Mouse (Mus musculus): ENCODE results near the gene Slc8a1. TPM values are rescaled to one million over a fixed set of nuclear protein-coding genes. Genes with fewer than 3 reads are reported as not detected.

Gene Slc8a1
- polyA plus RNA-seq, 1 experiment, result 0.46 TPM

- Histone ChIP-seq H3K4me3 (replicated peaks) (no peak overlapping the region), H3K9me3 (0 out of 2 replicates have a peak, but pooled peaks cover 3% of the 10 kb centered on the region), H3K27me3 (replicated peaks) (peaks cover 1% of the 10 kb centered on the region)
Observed at GRCm38 (mm10) chr17:81416361-81417114, 321.6 kb downstream of the Slc8a1 start.

GRCm38 (mm10) chr17:81412736-81413135 lies 325.4 kb downstream of the Slc8a1 start:
- Histone ChIP-seq H3K27me3 (replicated peaks) (peaks cover 1% of the 10 kb centered on the region), H3K9me3 (0 out of 2 replicates have a peak, but pooled peaks cover 3% of the 10 kb centered on the region)

More at GRCm38 (mm10) chr17:81416361-81417114, 321.6 kb downstream of the Slc8a1 start:
- H3K36me3 ChIP-seq (replicated peaks; ENCODE audit: low read length), result no peaks in the 10 kb centered on the region
- peaks cover 10% of the 10 kb centered on the region for H3K4me1 ChIP-seq
- TF ChIP-seq GATA1 (IDR thresholded peaks at IDR 0.05; ENCODE audit: borderline replicate concordance, low read length), result no peak

GRCm38 (mm10) chr17:81404225-81404624 lies 334.0 kb downstream of the Slc8a1 start:
- Histone ChIP-seq H3K4me1 (no peaks in the 10 kb centered on the region), H3K4me3 (replicated peaks) (no peak overlapping the region), H3K27me3 (replicated peaks) (no peaks in the 10 kb centered on the region), H3K9me3 (no peaks in the 10 kb centered on the region), H3K36me3 (replicated peaks; ENCODE audit: low read length) (peaks cover 3% of the 10 kb centered on the region)
- TF ChIP-seq GATA1 (IDR thresholded peaks at IDR 0.05; ENCODE audit: borderline replicate concordance, low read length) (no peak), FLI1 (IDR thresholded peaks at IDR 0.05; ENCODE audit: low read length) (no peak)

More at GRCm38 (mm10) chr17:81412736-81413135, 325.4 kb downstream of the Slc8a1 start:
- TF ChIP-seq GATA1 (IDR thresholded peaks at IDR 0.05; ENCODE audit: borderline replicate concordance, low read length), result no peak
- no peak for TF ChIP-seq FLI1 (IDR thresholded peaks at IDR 0.05; ENCODE audit: low read length)
- H3K36me3 ChIP-seq (replicated peaks; ENCODE audit: low read length), result peaks cover 1% of the 10 kb centered on the region
- no peaks in the 10 kb centered on the region for H3K4me1 ChIP-seq
- H3K4me3 ChIP-seq (replicated peaks), result no peak overlapping the region

GRCm38 (mm10) chr17:81403121-81403520 lies 335.1 kb downstream of the Slc8a1 start:
- H3K36me3 ChIP-seq (replicated peaks; ENCODE audit: low read length), result peaks cover 3% of the 10 kb centered on the region
- no peaks in the 10 kb centered on the region for H3K9me3 ChIP-seq
- no peaks in the 10 kb centered on the region for H3K27me3 ChIP-seq (replicated peaks)
- no peak overlapping the region for H3K4me3 ChIP-seq (replicated peaks)
- TF ChIP-seq FLI1 (IDR thresholded peaks at IDR 0.05; ENCODE audit: low read length) (no peak), GATA1 (IDR thresholded peaks at IDR 0.05; ENCODE audit: borderline replicate concordance, low read length) (no peak)
- H3K4me1 ChIP-seq, result no peaks in the 10 kb centered on the region

GRCm38 (mm10) chr17:81402636-81403035 lies 335.5 kb downstream of the Slc8a1 start:
- Histone ChIP-seq H3K27me3 (replicated peaks) (no peaks in the 10 kb centered on the region), H3K4me1 (no peaks in the 10 kb centered on the region), H3K9me3 (no peaks in the 10 kb centered on the region), H3K4me3 (replicated peaks) (no peak overlapping the region), H3K36me3 (replicated peaks; ENCODE audit: low read length) (peaks cover 1% of the 10 kb centered on the region)
- TF ChIP-seq GATA1 (IDR thresholded peaks at IDR 0.05; ENCODE audit: borderline replicate concordance, low read length), result no peak
- TF ChIP-seq FLI1 (IDR thresholded peaks at IDR 0.05; ENCODE audit: low read length), result no peak

- Histone ChIP-seq H3K9me3 (no peaks in the 10 kb centered on the region), H3K4me3 (replicated peaks) (no peak overlapping the region), H3K27me3 (replicated peaks) (no peaks in the 10 kb centered on the region), H3K4me1 (no peaks in the 10 kb centered on the region), H3K36me3 (replicated peaks; ENCODE audit: low read length) (no peaks in the 10 kb centered on the region)
- TF ChIP-seq GATA1 (IDR thresholded peaks at IDR 0.05; ENCODE audit: borderline replicate concordance, low read length) (no peak), FLI1 (IDR thresholded peaks at IDR 0.05; ENCODE audit: low read length) (no peak)
Observed at GRCm38 (mm10) chr17:81400377-81400776, 337.8 kb downstream of the Slc8a1 start.

GRCm38 (mm10) chr17:81397434-81397833 lies 340.7 kb downstream of the Slc8a1 start:
- Histone ChIP-seq H3K4me1 (peaks cover 8% of the 10 kb centered on the region), H3K27me3 (replicated peaks) (no peaks in the 10 kb centered on the region), H3K36me3 (replicated peaks; ENCODE audit: low read length) (no peaks in the 10 kb centered on the region), H3K4me3 (replicated peaks) (no peak overlapping the region), H3K9me3 (no peaks in the 10 kb centered on the region)
- TF ChIP-seq FLI1 (IDR thresholded peaks at IDR 0.05; ENCODE audit: low read length) (no peak), GATA1 (IDR thresholded peaks at IDR 0.05; ENCODE audit: borderline replicate concordance, low read length) (no peak)

- Histone ChIP-seq H3K4me1 (peaks cover 8% of the 10 kb centered on the region), H3K36me3 (replicated peaks; ENCODE audit: low read length) (no peaks in the 10 kb centered on the region), H3K27me3 (replicated peaks) (no peaks in the 10 kb centered on the region), H3K4me3 (replicated peaks) (no peak overlapping the region), H3K9me3 (no peaks in the 10 kb centered on the region)
- TF ChIP-seq GATA1 (IDR thresholded peaks at IDR 0.05; ENCODE audit: borderline replicate concordance, low read length), result no peak
Observed at GRCm38 (mm10) chr17:81394124-81394523, 344.1 kb downstream of the Slc8a1 start.

GRCm38 (mm10) chr17:81393040-81393439 lies 345.1 kb downstream of the Slc8a1 start:
- H3K4me1 ChIP-seq, result peaks cover 8% of the 10 kb centered on the region
- H3K9me3 ChIP-seq, result no peaks in the 10 kb centered on the region
- TF ChIP-seq FLI1 (IDR thresholded peaks at IDR 0.05; ENCODE audit: low read length) (no peak), GATA1 (IDR thresholded peaks at IDR 0.05; ENCODE audit: borderline replicate concordance, low read length) (no peak)
- H3K36me3 ChIP-seq (replicated peaks; ENCODE audit: low read length), result no peaks in the 10 kb centered on the region
- H3K27me3 ChIP-seq (replicated peaks), result no peaks in the 10 kb centered on the region
- H3K4me3 ChIP-seq (replicated peaks), result no peak overlapping the region

GRCm38 (mm10) chr17:81391478-81391877 lies 346.7 kb downstream of the Slc8a1 start:
- Histone ChIP-seq H3K4me1 (peaks cover 8% of the 10 kb centered on the region), H3K36me3 (replicated peaks; ENCODE audit: low read length) (no peaks in the 10 kb centered on the region), H3K9me3 (no peaks in the 10 kb centered on the region), H3K4me3 (replicated peaks) (no peak overlapping the region), H3K27me3 (replicated peaks) (no peaks in the 10 kb centered on the region)
- TF ChIP-seq FLI1 (IDR thresholded peaks at IDR 0.05; ENCODE audit: low read length), result no peak
- no peak for TF ChIP-seq GATA1 (IDR thresholded peaks at IDR 0.05; ENCODE audit: borderline replicate concordance, low read length)
